Mouse (Mus musculus): ENCODE results near the gene Degs1.

Degs1 gene

GRCm38 (mm10) chr1:182280577-182280976 is 2.0 kb downstream of the Degs1 start:
- no peak for DNase-seq (ENCODE audit: low read depth, low spot score)

GRCm38 (mm10) chr1:182280046-182280445 is 2.6 kb downstream of the Degs1 start:
- no peak for DNase-seq (ENCODE audit: low read depth, low spot score)

- no peak for DNase-seq (ENCODE audit: low read depth, low spot score)
Observed at GRCm38 (mm10) chr1:182279436-182279835, 3.2 kb downstream of the Degs1 start.

GRCm38 (mm10) chr1:182275109-182275508 is 7.5 kb downstream of the Degs1 start:
- no peak for DNase-seq (ENCODE audit: low read depth, low spot score)

- no peak for DNase-seq (ENCODE audit: low read depth, low spot score)
Observed at GRCm38 (mm10) chr1:182271632-182272031, 11.0 kb downstream of the Degs1 start.

GRCm38 (mm10) chr1:182271130-182271529 is 11.5 kb downstream of the Degs1 start:
- DNase-seq (ENCODE audit: low read depth, low spot score), result no peak

GRCm38 (mm10) chr1:182268317-182268716 is 14.3 kb downstream of the Degs1 start:
- no peak for DNase-seq (ENCODE audit: low read depth, low spot score)

- no peak for DNase-seq (ENCODE audit: low read depth, low spot score)
Observed at GRCm38 (mm10) chr1:182266028-182266525, 16.5 kb downstream of the Degs1 start.

- DNase-seq (ENCODE audit: low read depth, low spot score), result no peak
Observed at GRCm38 (mm10) chr1:182256041-182256680, 26.4 kb downstream of the Degs1 start.

GRCm38 (mm10) chr1:182255031-182255430 is 27.6 kb downstream of the Degs1 start:
- DNase-seq (ENCODE audit: low read depth, low spot score), result no peak

GRCm38 (mm10) chr1:182254618-182255017 is 28.0 kb downstream of the Degs1 start:
- DNase-seq (ENCODE audit: low read depth, low spot score), result no peak

- DNase-seq (ENCODE audit: low read depth, low spot score), result no peak
Observed at GRCm38 (mm10) chr1:182253756-182254534, 28.7 kb downstream of the Degs1 start.

GRCm38 (mm10) chr1:182252534-182253171 is 30.0 kb downstream of the Degs1 start:
- DNase-seq (ENCODE audit: low read depth, low spot score), result no peak

- no peak for DNase-seq (ENCODE audit: low read depth, low spot score)
Observed at GRCm38 (mm10) chr1:182250734-182251133, 31.9 kb downstream of the Degs1 start.

- no peak for DNase-seq (ENCODE audit: low read depth, low spot score)
Observed at GRCm38 (mm10) chr1:182249298-182249697, 33.3 kb downstream of the Degs1 start.

GRCm38 (mm10) chr1:182245003-182245402 is 37.6 kb downstream of the Degs1 start:
- DNase-seq (ENCODE audit: low read depth, low spot score), result no peak

- DNase-seq (ENCODE audit: low read depth, low spot score), result no peak
Observed at GRCm38 (mm10) chr1:182238056-182238703, 44.4 kb downstream of the Degs1 start.

- peak; percentile 11 for DNase-seq (ENCODE audit: low read depth, low spot score)
Observed at GRCm38 (mm10) chr1:182237386-182237785, 45.2 kb downstream of the Degs1 start.

GRCm38 (mm10) chr1:182235174-182235573 is 47.4 kb downstream of the Degs1 start:
- DNase-seq (ENCODE audit: low read depth, low spot score), result no peak

GRCm38 (mm10) chr1:182229381-182229780 is 53.2 kb downstream of the Degs1 start:
- no peak for DNase-seq (ENCODE audit: low read depth, low spot score)

GRCm38 (mm10) chr1:182227141-182227963 is 55.3 kb downstream of the Degs1 start:
- no peak for DNase-seq (ENCODE audit: low read depth, low spot score)
